Mouse (Mus musculus) bone marrow macrophage, adult 2 months (primary cell): ENCODE measurements around the gene 5530401A14Rik.

ENCODE experiments used
- CTCF ChIP-seq: IDR thresholded peaks from 2 replicates; pipeline ENCODE4 v1.5.1; 2012; ENCODE audit warnings: low read depth, mild to moderate bottlenecking, low read length, moderate library complexity
- POLR2A ChIP-seq: IDR thresholded peaks from 2 replicates; pipeline ENCODE4 v1.6.1; 2012; ENCODE audit warnings: mild to moderate bottlenecking, low read depth, low read length, borderline replicate concordance

GRCm38 (mm10) chr11:81838426-81838825 is 22.0 kb upstream of the 5530401A14Rik start:
- no peak for TF ChIP-seq CTCF
- no peak for TF ChIP-seq POLR2A
